Mouse (Mus musculus): ENCODE data around the gene Cdip1. TPM values are rescaled to one million over a fixed set of nuclear protein-coding genes. Genes with fewer than 3 reads are reported as not detected.

The Cdip1 gene
- polyA plus RNA-seq, 1 experiment from 2014 or later, result 96.8 TPM

- no peak overlapping the region for H3K27ac ChIP-seq
- no peaks in the 10 kb centered on the region for H3K36me3 ChIP-seq
- H3K9ac ChIP-seq, result no peak overlapping the region
- peaks cover 17% of the 10 kb centered on the region for H3K4me1 ChIP-seq
- ATAC-seq (ENCODE audit: insufficient number of reproducible peaks, insufficient read depth, low FRiP score, low TSS enrichment), result no peak
- no peaks in the 10 kb centered on the region for H3K27me3 ChIP-seq
- H3K9me3 ChIP-seq, result no peaks in the 10 kb centered on the region
- 66% methylated on average over 2 of the region's 2 CpGs for WGBS
- H3K4me2 ChIP-seq (replicated peaks), result no peak overlapping the region
- no peak overlapping the region for H3K4me3 ChIP-seq
Observed at GRCm38 (mm10) chr16:4791332-4791731, 1.2 kb upstream of the Cdip1 start.

GRCm38 (mm10) chr16:4789311-4789768, 752 bp downstream of the Cdip1 start:
- peaks cover 27% of the 10 kb centered on the region for H3K4me1 ChIP-seq
- peak overlapping the region; percentile 80 for H3K9ac ChIP-seq
- ATAC-seq (ENCODE audit: insufficient number of reproducible peaks, insufficient read depth, low FRiP score, low TSS enrichment), result peak; percentile 66
- H3K27me3 ChIP-seq, result no peaks in the 10 kb centered on the region
- H3K4me3 ChIP-seq, result peak overlapping the region; percentile 81
- no peaks in the 10 kb centered on the region for H3K36me3 ChIP-seq
- H3K4me2 ChIP-seq (replicated peaks), result peak overlapping the region; percentile 91
- H3K9me3 ChIP-seq, result no peaks in the 10 kb centered on the region
- H3K27ac ChIP-seq, result peak overlapping the region; percentile 98
- under 1% methylated on average over 29 of the region's 29 CpGs for WGBS

GRCm38 (mm10) chr16:4788176-4788575, 1.9 kb downstream of the Cdip1 start:
- no peak for ATAC-seq (ENCODE audit: insufficient number of reproducible peaks, insufficient read depth, low FRiP score, low TSS enrichment)

GRCm38 (mm10) chr16:4785706-4786105, 4.4 kb downstream of the Cdip1 start:
- no peak overlapping the region for H3K4me2 ChIP-seq (replicated peaks)
- 62% methylated on average over 4 of the region's 4 CpGs for WGBS
- peaks cover 39% of the 10 kb centered on the region for H3K4me1 ChIP-seq
- H3K9me3 ChIP-seq, result no peaks in the 10 kb centered on the region
- H3K27me3 ChIP-seq, result no peaks in the 10 kb centered on the region
- H3K27ac ChIP-seq, result no peak overlapping the region
- H3K36me3 ChIP-seq, result 0 out of 2 replicates have a peak, but pooled peaks cover 4% of the 10 kb centered on the region
- H3K9ac ChIP-seq, result no peak overlapping the region
- no peak for ATAC-seq (ENCODE audit: insufficient number of reproducible peaks, insufficient read depth, low FRiP score, low TSS enrichment)
- H3K4me3 ChIP-seq, result no peak overlapping the region

More at GRCm38 (mm10) chr16:4788176-4788575, 1.9 kb downstream of the Cdip1 start:
- H3K4me2 ChIP-seq (replicated peaks), result peak overlapping the region; percentile 91
- no peak overlapping the region for H3K4me3 ChIP-seq
- H3K4me1 ChIP-seq, result peaks cover 27% of the 10 kb centered on the region
- H3K9ac ChIP-seq, result no peak overlapping the region
- no peaks in the 10 kb centered on the region for H3K9me3 ChIP-seq
- H3K27me3 ChIP-seq, result no peaks in the 10 kb centered on the region
- H3K36me3 ChIP-seq, result no peaks in the 10 kb centered on the region
- no peak overlapping the region for H3K27ac ChIP-seq

GRCm38 (mm10) chr16:4782515-4782914, 7.6 kb downstream of the Cdip1 start:
- Histone ChIP-seq H3K4me3 (no peak overlapping the region), H3K27me3 (no peaks in the 10 kb centered on the region), H3K36me3 (peaks cover 15% of the 10 kb centered on the region), H3K4me1 (peaks cover 29% of the 10 kb centered on the region), H3K9ac (no peak overlapping the region), H3K9me3 (no peaks in the 10 kb centered on the region), H3K27ac (no peak overlapping the region), H3K4me2 (replicated peaks) (no peak overlapping the region)
- ATAC-seq (ENCODE audit: insufficient number of reproducible peaks, insufficient read depth, low FRiP score, low TSS enrichment), result no peak

- H3K27me3 ChIP-seq, result no peaks in the 10 kb centered on the region
- H3K4me1 ChIP-seq, result peaks cover 26% of the 10 kb centered on the region
- H3K9me3 ChIP-seq, result no peaks in the 10 kb centered on the region
- no peak for ATAC-seq (ENCODE audit: insufficient number of reproducible peaks, insufficient read depth, low FRiP score, low TSS enrichment)
- no peak overlapping the region for H3K4me3 ChIP-seq
- 90% methylated on average over 5 of the region's 5 CpGs for WGBS
- peaks cover 21% of the 10 kb centered on the region for H3K36me3 ChIP-seq
- no peak overlapping the region for H3K27ac ChIP-seq
- no peak overlapping the region for H3K9ac ChIP-seq
- no peak overlapping the region for H3K4me2 ChIP-seq (replicated peaks)
Observed at GRCm38 (mm10) chr16:4781524-4782196, 8.4 kb downstream of the Cdip1 start.

- 93% methylated on average over 4 of the region's 4 CpGs for WGBS
- ATAC-seq (ENCODE audit: insufficient number of reproducible peaks, insufficient read depth, low FRiP score, low TSS enrichment), result no peak
- peaks cover 21% of the 10 kb centered on the region for H3K36me3 ChIP-seq
Observed at GRCm38 (mm10) chr16:4778940-4779339, 11.2 kb downstream of the Cdip1 start.

GRCm38 (mm10) chr16:4777905-4778609, 12.0 kb downstream of the Cdip1 start:
- Histone ChIP-seq H3K27ac (no peak overlapping the region), H3K4me1 (peaks cover 11% of the 10 kb centered on the region), H3K36me3 (peaks cover 21% of the 10 kb centered on the region), H3K4me3 (no peak overlapping the region), H3K27me3 (no peaks in the 10 kb centered on the region), H3K9me3 (no peaks in the 10 kb centered on the region), H3K4me2 (replicated peaks) (no peak overlapping the region), H3K9ac (no peak overlapping the region)
- 94% methylated on average over 4 of the region's 4 CpGs for WGBS
- ATAC-seq (ENCODE audit: insufficient number of reproducible peaks, insufficient read depth, low FRiP score, low TSS enrichment), result no peak

More at GRCm38 (mm10) chr16:4778940-4779339, 11.2 kb downstream of the Cdip1 start:
- Histone ChIP-seq H3K27me3 (no peaks in the 10 kb centered on the region), H3K4me3 (no peak overlapping the region), H3K9me3 (no peaks in the 10 kb centered on the region), H3K27ac (no peak overlapping the region), H3K4me2 (replicated peaks) (no peak overlapping the region), H3K4me1 (peaks cover 13% of the 10 kb centered on the region), H3K9ac (no peak overlapping the region)

- no peak overlapping the region for H3K4me2 ChIP-seq (replicated peaks)
- H3K4me1 ChIP-seq, result peaks cover 6% of the 10 kb centered on the region; the same call in 1 of the 2 replicates
- no peaks in the 10 kb centered on the region for H3K27me3 ChIP-seq
- H3K36me3 ChIP-seq, result peaks cover 21% of the 10 kb centered on the region
- H3K9ac ChIP-seq, result no peak overlapping the region
- no peak overlapping the region for H3K27ac ChIP-seq
- ATAC-seq (ENCODE audit: insufficient number of reproducible peaks, insufficient read depth, low FRiP score, low TSS enrichment), result no peak
- no peaks in the 10 kb centered on the region for H3K9me3 ChIP-seq
- WGBS, result 91% methylated on average over 3 of the region's 3 CpGs
- no peak overlapping the region for H3K4me3 ChIP-seq
Observed at GRCm38 (mm10) chr16:4777171-4777904, 12.8 kb downstream of the Cdip1 start.

GRCm38 (mm10) chr16:4773289-4773970, 16.7 kb downstream of the Cdip1 start:
- H3K36me3 ChIP-seq, result peaks cover 33% of the 10 kb centered on the region
- H3K9me3 ChIP-seq, result no peaks in the 10 kb centered on the region
- H3K4me1 ChIP-seq, result no peaks in the 10 kb centered on the region

GRCm38 (mm10) chr16:4768719-4769118, 21.4 kb downstream of the Cdip1 start:
- WGBS, result 94% methylated on average over 5 of the region's 5 CpGs
- Histone ChIP-seq H3K36me3 (peaks cover 69% of the 10 kb centered on the region), H3K9ac (no peak overlapping the region), H3K27me3 (no peaks in the 10 kb centered on the region), H3K9me3 (no peaks in the 10 kb centered on the region), H3K4me2 (replicated peaks) (no peak overlapping the region), H3K27ac (no peak overlapping the region), H3K4me1 (no peaks in the 10 kb centered on the region), H3K4me3 (no peak overlapping the region)
- no peak for ATAC-seq (ENCODE audit: insufficient number of reproducible peaks, insufficient read depth, low FRiP score, low TSS enrichment)

More at GRCm38 (mm10) chr16:4773289-4773970, 16.7 kb downstream of the Cdip1 start:
- Histone ChIP-seq H3K4me3 (no peak overlapping the region), H3K27me3 (no peaks in the 10 kb centered on the region), H3K4me2 (replicated peaks) (no peak overlapping the region), H3K27ac (no peak overlapping the region), H3K9ac (no peak overlapping the region)
- 79% methylated on average over 1 of the region's 1 CpGs for WGBS
- ATAC-seq (ENCODE audit: insufficient number of reproducible peaks, insufficient read depth, low FRiP score, low TSS enrichment), result no peak
